Mouse (Mus musculus): ENCODE data around the gene Mob3a. TPM values are rescaled to one million over a fixed set of nuclear protein-coding genes. Genes with fewer than 3 reads are reported as not detected.

Mob3a gene
- total and polyA plus RNA-seq, 3 experiments, result 56.9 to 84.2 (median 71.4) TPM

- Histone ChIP-seq H3K4me2 (ENCODE audit: insufficient read depth, low read depth, poor library complexity, severe bottlenecking) (no peak overlapping the region), H3K27ac (ENCODE audit: insufficient read depth, low read depth) (no peak overlapping the region), H3K27me3 (replicated peaks) (no peaks in the 10 kb centered on the region), H3K4me3 (replicated peaks in 1 of 3; ENCODE audit: low read depth in 2 of 3, low read length in 2 of 3, poor library complexity in 1 of 3) (no peak overlapping the region), H3K9ac (ENCODE audit: insufficient read depth, low read depth) (no peak overlapping the region), H3K4me1 (ENCODE audit: control insufficient read depth in 1 of 2, insufficient read depth in 2 of 2) (peaks cover 15 to 85% of the 10 kb centered on the region in 2 experiments), H3K79me2 (replicated peaks; ENCODE audit: control insufficient read depth, extremely low read depth, insufficient read depth, poor library complexity, severe bottlenecking) (peaks cover 29% of the 10 kb centered on the region), H3K36me3 (replicated peaks in 1 of 2; ENCODE audit: control insufficient read depth in 1 of 2, insufficient read depth in 1 of 2, low read length in 1 of 2) (peaks cover 76 to 97% of the 10 kb centered on the region in 2 experiments), H3K9me3 (replicated peaks; ENCODE audit: low read length) (no peaks in the 10 kb centered on the region)
- in situ Hi-C loops (cut with MboI; ENCODE audit: low pct_ligation_motif_present, low pct_unique_long_range_greater_than_20kb, low sequenced_read_pairs), result no loop called here
- no peak for DNase-seq (ENCODE audit: extremely low read depth)
- dilution Hi-C loops (cut with MboI; ENCODE audit: extremely low pct_ligation_motif_present, extremely low pct_unique_long_range_greater_than_20kb, low sequenced_read_pairs), result no loop called here
- TF ChIP-seq MAX (IDR thresholded peaks at IDR 0.05; ENCODE audit: low read length) (no peak), GABPA (IDR thresholded peaks at IDR 0.05; ENCODE audit: insufficient replicate concordance, low read depth, low read length) (no peak), ZKSCAN1 (IDR thresholded peaks at IDR 0.05; ENCODE audit: borderline replicate concordance, low read depth, low read length) (no peak), CHD2 (IDR thresholded peaks at IDR 0.05; ENCODE audit: low read length) (no peak), E2F4 (IDR thresholded peaks at IDR 0.05; ENCODE audit: insufficient replicate concordance, low read depth, low read length) (no peak), MEF2A (IDR thresholded peaks at IDR 0.05; ENCODE audit: borderline replicate concordance, low read depth, low read length) (no peak), JUND (conservative IDR thresholded peaks at IDR 0.05; ENCODE audit: low read depth, low read length) (no peak), CHD1 (IDR thresholded peaks at IDR 0.05; ENCODE audit: low read depth, low read length) (no peak), MAFK (IDR thresholded peaks at IDR 0.05; ENCODE audit: insufficient replicate concordance, low read length) (no peak), MYC (IDR thresholded peaks at IDR 0.05; ENCODE audit: low read depth, low read length) (no peak), BHLHE40 (IDR thresholded peaks at IDR 0.05; ENCODE audit: low read depth, low read length) (no peak), PAX5 (IDR thresholded peaks at IDR 0.05; ENCODE audit: low read length) (no peak), ETS1 (conservative IDR thresholded peaks at IDR 0.05; ENCODE audit: low read depth, low read length) (no peak), MAZ (IDR thresholded peaks at IDR 0.05; ENCODE audit: low read depth, low read length) (no peak), KAT2A (IDR thresholded peaks at IDR 0.05; ENCODE audit: insufficient replicate concordance, low read length) (no peak), ZMIZ1 (IDR thresholded peaks at IDR 0.05; ENCODE audit: low read depth, low read length) (no peak)
These were observed 31.9 kb downstream of the Mob3a start for GRCm38 (mm10) chr10:80669737-80670485.

- in situ Hi-C loops (cut with MboI; ENCODE audit: low pct_ligation_motif_present, low pct_unique_long_range_greater_than_20kb, low sequenced_read_pairs), result no loop called here
- no peak for DNase-seq (ENCODE audit: extremely low read depth)
These were observed 32.8 kb downstream of the Mob3a start for GRCm38 (mm10) chr10:80669018-80669417.

More at GRCm38 (mm10) chr10:80669018-80669417, 32.8 kb downstream of the Mob3a start:
- Histone ChIP-seq H3K27ac (ENCODE audit: insufficient read depth, low read depth) (no peak overlapping the region), H3K4me1 (ENCODE audit: control insufficient read depth in 1 of 2, insufficient read depth in 2 of 2) (peaks cover 15 to 85% of the 10 kb centered on the region in 2 experiments), H3K9ac (ENCODE audit: insufficient read depth, low read depth) (no peak overlapping the region), H3K4me3 (replicated peaks in 1 of 3; ENCODE audit: low read depth in 2 of 3, low read length in 2 of 3, poor library complexity in 1 of 3) (no peak overlapping the region), H3K79me2 (replicated peaks; ENCODE audit: control insufficient read depth, extremely low read depth, insufficient read depth, poor library complexity, severe bottlenecking) (peaks cover 20% of the 10 kb centered on the region), H3K36me3 (replicated peaks in 1 of 2; ENCODE audit: control insufficient read depth in 1 of 2, insufficient read depth in 1 of 2, low read length in 1 of 2) (peaks cover 75 to 89% of the 10 kb centered on the region in 2 experiments), H3K27me3 (replicated peaks) (no peaks in the 10 kb centered on the region), H3K9me3 (replicated peaks; ENCODE audit: low read length) (no peaks in the 10 kb centered on the region), H3K4me2 (ENCODE audit: insufficient read depth, low read depth, poor library complexity, severe bottlenecking) (no peak overlapping the region)
- TF ChIP-seq ZMIZ1 (IDR thresholded peaks at IDR 0.05; ENCODE audit: low read depth, low read length) (no peak), USF2 (conservative IDR thresholded peaks at IDR 0.05; ENCODE audit: low read depth, low read length) (no peak), CHD2 (IDR thresholded peaks at IDR 0.05; ENCODE audit: low read length) (no peak), MYC (IDR thresholded peaks at IDR 0.05; ENCODE audit: low read depth, low read length) (no peak), PAX5 (IDR thresholded peaks at IDR 0.05; ENCODE audit: low read length) (no peak), UBTF (IDR thresholded peaks at IDR 0.05; ENCODE audit: low read depth, low read length) (no peak), HCFC1 (IDR thresholded peaks at IDR 0.05; ENCODE audit: low read depth, low read length) (no peak), SIN3A (IDR thresholded peaks at IDR 0.05; ENCODE audit: low read length) (no peak), POLR2AphosphoS2 (IDR thresholded peaks at IDR 0.05; ENCODE audit: low read depth, low read length) (no peak), TCF12 (IDR thresholded peaks at IDR 0.05; ENCODE audit: low read depth, low read length) (no peak), MAZ (IDR thresholded peaks at IDR 0.05; ENCODE audit: low read depth, low read length) (no peak), TBP (conservative IDR thresholded peaks at IDR 0.05; ENCODE audit: low read depth, low read length) (no peak), ELF1 (IDR thresholded peaks at IDR 0.05; ENCODE audit: low read depth, low read length) (no peak), JUND (conservative IDR thresholded peaks at IDR 0.05; ENCODE audit: low read depth, low read length) (no peak), ZC3H11A (IDR thresholded peaks at IDR 0.05; ENCODE audit: low read depth, low read length) (no peak), IRF4 (IDR thresholded peaks at IDR 0.05; ENCODE audit: low read depth, low read length) (no peak)
- dilution Hi-C loops (cut with MboI; ENCODE audit: extremely low pct_ligation_motif_present, extremely low pct_unique_long_range_greater_than_20kb, low sequenced_read_pairs), result no loop called here
